Mouse (Mus musculus) stomach, embryonic 14.5 days (tissue): Measurements from ENCODE around the gene Med11. TPM values are rescaled to one million over a fixed set of nuclear protein-coding genes. Genes with fewer than 3 reads are reported as not detected.
A peak's percentile ranks its signal among the peaks of the same experiment; 100 is the strongest.

Source experiments
- ATAC-seq: fragments of 200-750 bp; cut with Nextera tagmentation; 2 replicates; pipeline ENCODE4 v1.8.0; 2017; ENCODE audit warnings: low read depth, moderate TSS enrichment; ENCODE audit not compliant: insufficient number of reproducible peaks, insufficient read depth, low FRiP score
- H3K27ac ChIP-seq: fragments of 300-500 bp; sonication (generic); 2 replicates; pipeline ENCODE4 v1.5.1; 2014; ENCODE audit warnings: mild to moderate bottlenecking, low read length, moderate library complexity, mixed read lengths
- H3K27me3 ChIP-seq: fragments of 300-500 bp; sonication (generic); 2 replicates; pipeline ENCODE4 v1.6.1; 2014; ENCODE audit warnings: low read length, control low read depth, mixed read lengths; ENCODE audit not compliant: control insufficient read depth, insufficient read depth
- H3K36me3 ChIP-seq: fragments of 300-500 bp; sonication (generic); 2 replicates; pipeline ENCODE4 v1.6.1; 2014; ENCODE audit warnings: mild to moderate bottlenecking, control low read depth, low read length, moderate library complexity, mixed read lengths; ENCODE audit not compliant: control insufficient read depth, insufficient read depth
- H3K4me1 ChIP-seq: fragments of 300-500 bp; sonication (generic); 2 replicates; pipeline ENCODE4 v1.6.1; 2014; ENCODE audit warnings: low read length, control low read depth, mixed read lengths; ENCODE audit not compliant: control insufficient read depth, insufficient read depth
- H3K4me2 ChIP-seq: fragments of 300-500 bp; sonication (generic); replicated peaks from 2 replicates; pipeline ENCODE4 v1.6.1; 2014; ENCODE audit warnings: low read depth, low read length, control low read depth
- H3K4me3 ChIP-seq: fragments of 300-500 bp; sonication (generic); 2 replicates; pipeline ENCODE4 v1.5.1; 2014; ENCODE audit warnings: low read depth, low read length, control low read depth
- H3K9ac ChIP-seq: fragments of 300-500 bp; sonication (generic); replicated peaks from 2 replicates; pipeline ENCODE4 v1.6.1; 2014; ENCODE audit warnings: low read depth, mild to moderate bottlenecking, control low read depth, low read length, moderate library complexity, mixed read lengths
- H3K9me3 ChIP-seq: fragments of 300-500 bp; sonication (generic); 2 replicates; pipeline ENCODE4 v1.6.1; 2016; ENCODE audit warnings: low read depth, low read length, control low read depth; ENCODE audit not compliant: control insufficient read depth
- WGBS: fragments of 180-500 bp; shearing (Covaris S2); extraction: QIAGEN DNeasy Blood & Tissue Kit; methylation state at CpG from one replicate; pipeline ENCODE4 v1.1.7; 2014; 5-methylcytosine and 5-hydroxymethylcytosine counted together
- polyA plus RNA-seq: library from polyadenylated mRNA; unstranded; fragments of >200 nt; fragmentation: Nextera tagmentation; extraction: Ambion mirVana; gene quantifications from 2 replicates; pipeline ENCODE4 v1.2.1, GENCODE M21; 2014

The Med11 gene
- 48.6 and 49.8 TPM in 2 replicates for polyA plus RNA-seq

DNA sequence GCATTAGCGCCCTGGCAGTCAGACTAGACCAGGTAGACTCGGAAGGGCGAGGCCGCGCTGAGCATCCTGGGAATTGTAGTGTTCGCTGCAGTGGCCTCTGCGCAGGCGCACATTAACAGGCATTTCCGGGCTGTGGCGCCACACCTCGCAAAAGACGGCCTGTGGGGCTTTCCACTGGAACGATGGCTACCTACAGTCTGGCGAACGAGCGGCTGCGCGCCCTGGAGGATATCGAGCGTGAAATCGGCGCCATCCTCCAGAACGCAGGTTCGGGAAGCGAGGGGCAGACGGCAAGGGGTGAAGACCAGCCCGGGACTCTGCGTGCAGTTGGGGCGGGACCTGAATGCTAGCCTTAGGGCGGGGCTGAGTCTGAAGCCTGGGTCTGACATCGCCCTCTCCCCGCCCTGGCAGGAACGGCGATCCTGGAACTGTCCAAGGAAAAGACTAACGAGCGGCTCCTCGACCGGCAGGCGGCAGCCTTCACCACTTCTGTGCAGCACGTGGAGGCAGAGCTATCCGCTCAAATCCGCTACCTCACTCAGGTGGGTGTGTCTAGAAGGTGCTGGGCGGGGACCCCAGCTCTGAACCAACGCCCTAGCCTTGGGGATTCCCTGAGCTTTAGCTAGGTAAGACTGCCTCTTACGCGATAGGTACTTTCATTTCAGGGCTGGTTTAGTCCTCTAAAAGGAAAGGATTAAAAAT lies at the start of gene Med11:
Med11 (plus strand) TSS at position 123 of the 702 bp plus-strand sequence.
- Histone ChIP-seq H3K4me1 (peaks cover 7% of the 10 kb centered on the region), H3K27me3 (no peaks in the 10 kb centered on the region), H3K4me2 (peak within 1 kb of the TSS; percentile 71), H3K27ac (peak within 1 kb of the TSS; percentile 92), H3K9me3 (no peaks in the 10 kb centered on the region), H3K4me3 (peak within 1 kb of the TSS; percentile 52), H3K36me3 (peaks cover 4% of the 10 kb centered on the region; the same call in 1 of the 2 replicates), H3K9ac (peak within 1 kb of the TSS; percentile 54)
- WGBS: under 1% methylated on average over 46 of the region's 46 CpGs
- peak; percentile 99 for ATAC-seq

DNA sequence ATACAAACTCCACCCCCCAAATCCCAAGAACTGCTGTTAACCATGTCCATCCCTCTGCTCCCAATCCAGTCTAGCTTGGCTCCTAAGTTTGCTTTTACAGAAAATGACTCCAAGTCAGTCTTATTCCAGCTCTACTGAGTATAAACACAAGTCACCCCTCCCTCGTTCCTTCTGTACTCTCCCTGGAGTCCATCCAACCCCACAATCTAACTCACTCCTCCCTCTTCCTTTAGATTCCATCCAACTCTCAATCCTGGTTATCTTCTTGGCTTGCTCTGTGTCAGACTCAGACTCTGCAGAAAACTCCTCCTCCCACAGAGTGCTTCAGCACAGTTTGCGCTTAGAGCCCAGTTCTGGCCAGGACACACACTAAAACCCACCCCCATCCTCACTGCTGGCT lies 48.1 kb upstream of the Med11 start:
- 56% methylated on average over 2 of the region's 2 CpGs for WGBS
- Histone ChIP-seq H3K9ac (no peak overlapping the region), H3K4me3 (no peak overlapping the region), H3K27ac (no peak overlapping the region), H3K9me3 (no peaks in the 10 kb centered on the region), H3K27me3 (no peaks in the 10 kb centered on the region), H3K4me1 (peaks cover 5% of the 10 kb centered on the region), H3K36me3 (peaks cover 45% of the 10 kb centered on the region), H3K4me2 (no peak overlapping the region)
- ATAC-seq: peak; percentile 65; the same call in 1 of the 2 replicates

DNA sequence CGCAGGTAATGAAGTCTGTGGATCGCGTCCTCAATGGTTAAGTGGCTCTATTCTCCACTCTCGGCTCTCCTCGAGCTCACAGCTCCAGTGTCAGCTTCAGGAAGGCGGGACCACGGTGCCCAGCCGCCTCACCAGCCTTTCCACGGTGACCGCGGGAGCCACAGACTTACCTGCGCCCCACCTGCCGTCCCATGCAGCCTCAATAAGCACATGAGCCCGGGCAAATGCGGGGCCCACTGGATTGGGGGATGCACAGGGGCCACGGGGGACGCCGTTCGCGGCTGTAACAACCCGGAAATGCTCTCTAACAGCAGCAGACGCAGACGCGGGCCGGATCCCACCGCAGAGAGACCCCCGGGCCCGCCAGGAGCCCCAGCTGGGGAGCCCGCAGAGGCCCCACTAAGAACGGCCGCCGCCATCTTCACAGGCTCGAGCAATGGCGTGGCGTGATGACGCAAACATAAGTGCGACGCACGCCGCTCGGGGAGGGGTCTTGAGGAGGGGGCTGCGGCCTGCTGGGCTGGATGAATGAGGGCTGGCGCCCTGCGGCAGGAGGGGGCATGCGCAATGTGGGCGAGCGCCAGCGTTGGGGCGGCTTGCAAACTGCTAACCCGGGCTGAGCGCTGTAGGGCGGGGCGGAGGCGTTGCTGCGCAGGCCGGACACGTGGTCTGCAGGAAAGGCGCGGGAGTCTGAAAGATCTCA lies 42.0 kb upstream of the Med11 start, which contains the start of gene Pelp1:
Pelp1 (minus strand) TSS at position 438 of the 703 bp plus-strand sequence.
- peaks cover 10% of the 10 kb centered on the region for H3K4me1 ChIP-seq
- peak within 1 kb of the TSS; percentile 97 for H3K4me3 ChIP-seq
- H3K9ac ChIP-seq: peak within 1 kb of the TSS; percentile 96
- no peaks in the 10 kb centered on the region for H3K9me3 ChIP-seq
- peak within 1 kb of the TSS; percentile 72 for H3K27ac ChIP-seq
- H3K27me3 ChIP-seq: no peaks in the 10 kb centered on the region
- peak within 1 kb of the TSS; percentile 93 for H3K4me2 ChIP-seq
- peaks cover 8% of the 10 kb centered on the region; the same call in 1 of the 2 replicates for H3K36me3 ChIP-seq
- ATAC-seq: peak; percentile 98
- under 1% methylated on average over 59 of the region's 59 CpGs for WGBS

DNA sequence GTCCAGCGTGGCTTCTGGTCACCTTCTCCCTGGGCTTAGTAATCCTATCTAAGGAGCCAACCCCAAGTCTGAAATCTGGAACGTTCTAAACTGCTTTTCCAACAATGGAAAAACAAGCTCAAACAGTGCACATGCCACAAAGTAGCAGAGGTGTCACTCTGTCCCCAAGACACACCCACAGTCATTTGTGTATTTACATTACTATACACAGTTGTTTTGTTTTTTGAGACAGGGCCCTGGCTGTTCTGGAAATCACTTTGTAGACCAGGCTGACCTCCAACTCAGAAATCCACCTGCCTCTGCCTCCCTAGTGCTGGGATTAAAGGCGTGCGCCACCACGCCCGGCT lies 41.4 kb upstream of the Med11 start:
- Histone ChIP-seq H3K27me3 (no peaks in the 10 kb centered on the region), H3K27ac (peak overlapping the region; percentile 33; the same call in 1 of the 2 replicates), H3K36me3 (peaks cover 5% of the 10 kb centered on the region; the same call in 1 of the 2 replicates), H3K9me3 (no peaks in the 10 kb centered on the region), H3K9ac (no peak overlapping the region), H3K4me2 (peak overlapping the region; percentile 93), H3K4me1 (peaks cover 10% of the 10 kb centered on the region), H3K4me3 (peak overlapping the region; percentile 97)
- no peak for ATAC-seq
- WGBS: 63% methylated on average over 6 of the region's 6 CpGs

DNA sequence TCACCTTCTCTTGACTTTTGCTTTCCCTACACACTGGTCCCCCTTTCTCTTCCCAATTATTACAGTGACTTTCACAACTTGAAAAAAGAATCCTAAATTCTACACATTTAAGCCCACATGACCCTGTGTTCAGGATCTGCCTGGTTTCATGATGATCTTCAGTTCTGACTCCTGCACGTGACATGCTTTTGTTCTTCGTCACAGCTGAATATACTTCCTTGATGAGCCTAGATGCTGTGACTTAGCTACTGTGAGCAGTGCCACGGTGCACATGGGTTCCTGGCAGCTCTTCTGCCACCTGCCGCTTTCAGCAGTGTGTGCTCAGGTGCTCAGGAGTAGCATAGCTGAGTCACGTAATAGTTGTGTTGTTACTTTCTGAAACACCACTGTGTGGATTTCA lies 39.1 kb upstream of the Med11 start:
- peaks cover 10% of the 10 kb centered on the region for H3K4me1 ChIP-seq
- no peak overlapping the region for H3K4me3 ChIP-seq
- H3K4me2 ChIP-seq: no peak overlapping the region
- H3K27ac ChIP-seq: no peak overlapping the region
- no peaks in the 10 kb centered on the region for H3K27me3 ChIP-seq
- H3K9ac ChIP-seq: no peak overlapping the region
- no peaks in the 10 kb centered on the region for H3K36me3 ChIP-seq
- no peaks in the 10 kb centered on the region for H3K9me3 ChIP-seq
- no peak for ATAC-seq
- 71% methylated on average over 5 of the region's 5 CpGs for WGBS

DNA sequence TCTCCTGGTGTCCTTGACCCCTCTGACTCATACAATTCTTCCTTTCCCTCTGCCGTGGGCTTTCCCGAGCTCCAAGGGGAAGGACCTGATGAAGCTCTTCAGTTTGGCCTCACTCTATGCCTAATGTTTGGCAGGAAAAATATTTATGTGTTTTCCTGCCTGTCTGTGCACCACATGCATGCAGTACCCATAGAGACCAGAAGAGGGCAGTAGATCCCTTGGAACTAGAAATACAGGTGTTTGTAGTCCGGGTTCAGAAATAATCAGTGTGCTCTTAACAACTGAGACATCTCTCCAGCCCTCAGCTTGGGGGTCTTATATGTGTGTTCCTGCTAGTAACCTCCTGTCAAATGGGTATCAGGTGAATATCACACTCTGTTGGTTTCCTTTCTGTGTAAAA lies 37.8 kb upstream of the Med11 start:
- ATAC-seq: no peak
- WGBS: 2% methylated on average over 3 of the region's 3 CpGs
- no peak overlapping the region for H3K27ac ChIP-seq
- peaks cover 2% of the 10 kb centered on the region for H3K4me1 ChIP-seq
- H3K36me3 ChIP-seq: no peaks in the 10 kb centered on the region
- H3K27me3 ChIP-seq: no peaks in the 10 kb centered on the region
- no peak overlapping the region for H3K9ac ChIP-seq
- H3K9me3 ChIP-seq: no peaks in the 10 kb centered on the region
- no peak overlapping the region for H3K4me3 ChIP-seq
- no peak overlapping the region for H3K4me2 ChIP-seq

DNA sequence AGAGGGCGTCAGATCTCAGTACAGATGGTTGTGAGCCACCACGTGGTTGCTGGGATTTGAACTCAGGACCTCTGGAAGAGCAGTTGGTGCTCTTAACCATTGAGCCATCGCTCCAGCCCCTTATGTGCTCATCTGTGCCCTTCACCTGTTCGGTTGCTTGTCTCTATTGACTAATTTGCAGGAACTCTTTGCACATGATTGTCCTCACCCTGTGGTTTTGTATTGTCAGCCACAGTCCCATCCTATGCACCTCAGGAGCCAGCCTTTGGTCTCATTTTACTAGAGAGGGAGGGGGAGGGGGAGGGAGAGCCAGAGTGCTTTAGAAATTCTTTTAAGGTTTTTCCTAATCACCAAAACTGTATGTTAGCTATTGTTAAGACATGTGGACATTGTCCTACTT lies 33.5 kb upstream of the Med11 start:
- H3K4me3 ChIP-seq: no peak overlapping the region
- no peak overlapping the region for H3K27ac ChIP-seq
- ATAC-seq: no peak
- H3K9me3 ChIP-seq: no peaks in the 10 kb centered on the region
- no peaks in the 10 kb centered on the region for H3K27me3 ChIP-seq
- H3K36me3 ChIP-seq: no peaks in the 10 kb centered on the region
- H3K9ac ChIP-seq: no peak overlapping the region
- WGBS: 62% methylated on average over 4 of the region's 4 CpGs
- no peak overlapping the region for H3K4me2 ChIP-seq
- H3K4me1 ChIP-seq: no peaks in the 10 kb centered on the region

DNA sequence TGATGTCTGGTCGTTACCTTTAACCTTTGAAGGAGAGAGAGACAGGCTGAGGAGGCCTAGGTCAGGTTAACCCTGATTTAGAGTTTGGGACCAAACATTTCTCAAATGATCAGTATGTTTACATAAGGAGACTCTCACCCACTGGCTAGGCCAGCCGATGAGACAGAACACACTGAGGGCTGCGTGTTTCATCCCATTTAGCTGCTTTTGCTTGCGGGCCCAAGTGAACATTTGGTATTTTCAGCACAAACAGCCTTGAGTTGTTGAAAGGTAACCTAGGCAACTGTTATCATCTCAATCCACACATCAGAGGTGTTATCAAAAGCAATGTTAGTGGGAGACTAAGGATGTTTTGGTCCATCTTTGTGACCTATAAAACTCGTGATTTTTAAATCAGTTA lies 32.2 kb upstream of the Med11 start:
- Histone ChIP-seq H3K9me3 (no peaks in the 10 kb centered on the region), H3K36me3 (no peaks in the 10 kb centered on the region), H3K4me3 (no peak overlapping the region), H3K27me3 (no peaks in the 10 kb centered on the region), H3K9ac (no peak overlapping the region), H3K4me2 (no peak overlapping the region), H3K27ac (no peak overlapping the region), H3K4me1 (no peaks in the 10 kb centered on the region)
- no peak for ATAC-seq
- 34% methylated on average over 5 of the region's 5 CpGs for WGBS
